Mouse (Mus musculus) spleen, adult 2 months (tissue): ENCODE measurements around the gene Gm11444.

Experiments used
- CTCF ChIP-seq: fragments of 200-500 bp; IDR thresholded peaks from 2 replicates; pipeline ENCODE4 v1.5.1; 2011; ENCODE audit warnings: mild to moderate bottlenecking, inconsistent platforms; ENCODE audit not compliant: insufficient read depth, insufficient read length, insufficient replicate concordance; ENCODE audit errors: extremely low read depth
- POLR2A ChIP-seq: fragments of 200-500 bp; IDR thresholded peaks from 2 replicates; pipeline ENCODE4 v1.6.1; 2011; ENCODE audit warnings: low read depth, low read length, inconsistent platforms

DNA sequence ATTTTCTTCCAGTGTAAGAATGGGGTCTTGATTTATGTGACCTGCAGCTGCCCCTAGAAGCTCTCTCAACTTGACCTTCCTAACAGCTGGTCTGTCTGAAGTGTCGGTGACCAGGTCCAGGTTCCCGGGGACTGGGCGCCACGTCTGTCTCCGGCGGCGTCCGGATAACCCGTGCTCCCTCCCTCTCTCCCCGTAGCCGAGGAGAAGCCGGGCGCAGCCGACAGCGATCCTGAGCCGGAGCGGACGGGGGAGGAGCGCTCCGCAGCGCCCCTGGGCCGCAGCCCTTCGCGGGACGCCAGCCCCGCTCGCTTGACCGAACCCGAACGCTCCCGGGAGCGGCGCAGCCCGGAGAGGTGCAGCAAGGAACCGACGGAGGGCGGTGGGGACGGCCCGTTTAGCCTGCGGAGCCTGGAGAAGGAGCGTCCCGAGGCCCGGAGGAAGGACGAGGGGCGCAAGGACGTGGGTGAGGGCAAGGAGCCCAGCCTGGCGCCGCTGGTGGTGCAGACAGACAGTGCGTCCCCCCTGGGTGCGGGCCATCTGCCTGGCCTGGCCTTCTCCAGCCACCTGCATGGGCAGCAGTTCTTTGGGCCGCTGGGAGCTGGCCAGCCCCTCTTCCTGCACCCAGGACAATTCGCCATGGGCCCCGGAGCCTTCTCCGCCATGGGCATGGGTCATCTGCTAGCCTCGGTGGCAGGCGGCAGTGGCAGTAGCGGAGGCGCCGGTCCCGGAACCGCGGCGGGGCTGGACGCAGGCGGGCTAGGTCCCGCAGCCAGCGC is 12.3 kb downstream of the Gm11444 start:
- TF ChIP-seq CTCF, result no peak
- no peak for TF ChIP-seq POLR2A
